Mouse (Mus musculus): Measurements from ENCODE around the gene Pom121l2. TPM values are rescaled to one million over a fixed set of nuclear protein-coding genes. Genes with fewer than 3 reads are reported as not detected.
A peak's percentile ranks its signal among the peaks of the same experiment; 100 is the strongest.

The Pom121l2 gene
- total RNA-seq, 2 experiments from 2014 or later, result not detected

- intact Hi-C loops (cut with DNase I), result no loop called here
- no peak for DNase-seq (ENCODE audit: low spot score in 2 of 2)
These were observed 3.5 kb downstream of the Pom121l2 start for GRCm38 (mm10) chr13:21984486-21984885.

GRCm38 (mm10) chr13:21992550-21992949 is 11.6 kb downstream of the Pom121l2 start:
- no peak for DNase-seq (ENCODE audit: low spot score in 2 of 2)
- intact Hi-C loops (cut with DNase I), result no loop called here

DNA sequence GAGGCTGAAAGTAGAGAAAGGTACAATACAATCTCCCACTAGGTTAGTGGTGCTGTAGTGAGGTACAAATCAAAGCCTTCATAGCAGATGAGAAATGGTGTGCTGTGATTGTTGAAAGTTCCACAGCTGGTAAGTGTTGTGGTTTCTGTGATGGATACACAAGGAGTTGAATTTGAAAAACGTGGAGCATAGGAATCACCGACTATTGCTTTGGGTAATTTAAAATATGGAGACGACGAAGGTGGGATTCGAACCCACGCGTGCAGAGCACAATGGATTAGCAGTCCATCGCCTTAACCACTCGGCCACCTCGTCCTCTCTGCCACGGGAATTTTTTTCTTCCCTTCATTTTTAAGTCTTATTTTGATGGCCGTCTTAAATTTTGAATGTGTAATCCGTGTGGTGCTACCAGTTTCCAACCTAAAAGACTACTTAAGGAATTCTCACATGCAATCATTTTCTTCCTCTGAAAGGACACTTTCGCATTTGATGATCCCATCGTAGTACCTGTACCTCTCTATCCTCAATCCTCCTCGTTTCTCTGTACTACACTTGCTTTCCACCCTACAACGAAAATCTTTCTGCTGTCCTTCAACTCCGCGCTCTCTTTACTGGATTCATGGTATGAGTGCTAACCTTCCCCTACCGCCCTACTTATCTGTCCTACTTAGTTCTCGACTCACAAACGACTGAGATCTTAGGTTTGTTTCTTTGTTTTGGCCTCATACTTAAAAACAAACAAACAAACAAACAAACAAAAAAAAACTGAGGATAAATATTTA is 13.2 kb downstream of the Pom121l2 start:
- intact Hi-C loops (cut with DNase I), result no loop called here
- peak; percentile 24 to 52 for DNase-seq (ENCODE audit: low spot score in 2 of 2)

GRCm38 (mm10) chr13:21994896-21995295 is 13.9 kb downstream of the Pom121l2 start:
- intact Hi-C loops (cut with DNase I), result no loop called here
- no peak for DNase-seq (ENCODE audit: low spot score in 2 of 2)

DNA sequence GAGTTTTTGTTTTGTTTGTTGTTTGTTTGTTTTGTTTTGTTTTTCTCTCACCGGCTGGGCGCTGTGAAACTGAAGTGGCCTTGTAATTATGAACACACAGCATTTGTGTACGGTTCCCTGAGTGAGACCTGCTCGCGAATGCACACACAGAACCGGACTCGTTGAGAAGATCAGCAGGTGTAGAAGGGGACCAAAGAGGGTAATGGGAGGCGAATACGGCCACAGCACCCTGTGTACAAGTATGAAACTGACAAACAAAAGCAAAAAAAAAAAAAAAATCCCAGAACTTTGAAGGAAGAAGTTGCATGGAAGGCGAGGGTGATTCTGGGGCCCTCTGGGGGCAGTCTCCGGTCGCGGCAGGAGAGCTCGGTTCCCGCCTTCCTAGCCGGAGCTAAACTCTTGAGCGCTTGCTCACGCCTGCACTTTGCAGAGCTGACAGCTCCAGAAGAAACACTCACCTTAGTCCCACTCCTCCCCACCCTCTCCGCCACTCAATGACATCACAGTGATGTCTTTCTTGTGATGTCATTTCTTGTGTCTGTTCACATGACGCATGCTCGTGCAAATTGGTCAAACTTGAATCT is 14.4 kb downstream of the Pom121l2 start:
- DNase-seq (ENCODE audit: low spot score in 2 of 2), result peak in 1 of 2 experiments; percentile 12
- intact Hi-C loops (cut with DNase I), result no loop called here

GRCm38 (mm10) chr13:21996101-21996839 is 15.3 kb downstream of the Pom121l2 start:
- intact Hi-C loops (cut with DNase I), result loop anchor here (2.0 kb wide), 1 partner anchor 19 kb away; no protein-coding TSS in a partner anchor
- peak; percentile 13 for DNase-seq (ENCODE audit: low spot score in 2 of 2)

- intact Hi-C loops (cut with DNase I), result loop anchor here (2.0 kb wide), 1 partner anchor 18 kb away; no protein-coding TSS in a partner anchor
- DNase-seq (ENCODE audit: low spot score in 2 of 2), result peak in 1 of 2 experiments; percentile 5
These were observed 15.8 kb downstream of the Pom121l2 start for GRCm38 (mm10) chr13:21996840-21997185.

DNA sequence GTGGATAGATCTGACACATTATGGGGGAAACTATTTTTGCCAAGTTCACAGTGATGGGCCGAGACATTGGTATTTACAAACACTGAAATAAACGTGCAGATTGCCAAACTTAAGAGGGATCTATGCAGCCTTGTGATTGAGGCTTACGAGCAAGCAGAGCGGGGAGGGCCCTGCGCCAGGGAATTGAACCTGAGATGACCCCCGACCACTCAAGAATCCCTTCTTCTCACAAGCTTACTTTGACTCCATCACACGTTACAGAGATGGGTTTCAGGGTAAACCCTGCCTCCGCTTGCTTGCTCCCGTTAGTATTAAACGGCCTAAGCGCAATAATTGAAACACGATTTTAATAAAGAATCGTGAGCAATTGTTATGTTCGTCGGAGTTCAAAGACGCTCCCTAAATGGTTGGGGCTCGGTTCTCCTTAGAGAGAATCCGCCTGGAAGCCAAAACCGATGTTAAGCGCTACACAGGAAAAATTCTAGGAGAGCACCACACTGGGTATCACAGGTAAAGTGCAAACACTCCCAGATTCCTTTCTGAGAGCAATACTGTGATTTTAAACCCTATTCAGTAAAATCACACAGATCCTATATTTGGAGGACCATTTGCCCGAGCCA is 16.3 kb downstream of the Pom121l2 start:
- intact Hi-C loops (cut with DNase I), result loop anchor here (2.0 kb wide), 1 partner anchor 17 kb away; no protein-coding TSS in a partner anchor
- DNase-seq (ENCODE audit: low spot score in 2 of 2), result peak in 1 of 2 experiments; percentile 3

DNA sequence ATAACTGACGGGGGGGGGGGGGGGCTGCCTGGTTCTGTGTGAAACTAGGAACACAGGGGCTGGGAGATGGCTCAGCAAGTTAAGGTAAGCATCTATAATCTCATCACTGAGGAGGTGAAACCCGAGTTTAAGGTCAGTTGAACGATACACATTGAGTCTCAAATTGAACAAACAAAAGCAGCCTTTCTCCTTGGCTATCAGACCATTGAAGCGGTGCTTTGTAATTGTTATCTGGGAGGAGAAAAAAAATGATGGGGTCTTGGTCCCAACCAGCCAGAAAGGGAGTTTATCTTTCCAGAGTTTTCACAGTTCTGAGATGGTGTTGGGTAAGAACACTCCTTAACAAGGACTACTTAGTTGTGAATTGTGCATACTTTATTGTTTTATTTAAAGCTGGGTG is 16.8 kb downstream of the Pom121l2 start:
- intact Hi-C loops (cut with DNase I), result loop anchor here (2.0 kb wide), 1 partner anchor 17 kb away; no protein-coding TSS in a partner anchor
- no peak for DNase-seq (ENCODE audit: low spot score in 2 of 2)

GRCm38 (mm10) chr13:21998412-21998811 is 17.4 kb downstream of the Pom121l2 start:
- no peak for DNase-seq (ENCODE audit: low spot score in 2 of 2)
- intact Hi-C loops (cut with DNase I), result no loop called here

DNA sequence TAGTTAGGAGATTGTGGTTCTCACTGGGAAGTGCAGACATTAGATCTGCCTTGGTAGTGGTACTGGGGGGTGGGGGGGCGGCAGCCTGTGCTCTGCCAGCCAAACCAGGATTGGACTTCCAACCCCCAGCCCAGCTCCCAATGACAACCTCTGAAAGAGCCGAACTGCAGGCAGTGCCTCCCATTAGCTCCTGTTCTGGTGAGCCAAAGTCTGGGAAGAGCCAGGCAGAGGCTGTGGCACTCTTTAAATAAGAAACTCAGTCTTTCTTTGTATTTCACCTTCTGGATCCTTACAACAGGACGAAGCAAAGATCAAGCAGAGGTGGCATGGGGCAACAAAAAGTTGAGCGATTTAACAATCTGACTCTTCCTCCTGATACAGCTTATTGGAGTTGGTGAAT is 18.2 kb downstream of the Pom121l2 start:
- DNase-seq (ENCODE audit: low spot score in 2 of 2), result no peak
- intact Hi-C loops (cut with DNase I), result no loop called here

GRCm38 (mm10) chr13:22001346-22001745 is 20.4 kb downstream of the Pom121l2 start:
- DNase-seq (ENCODE audit: low spot score in 2 of 2), result no peak
- intact Hi-C loops (cut with DNase I), result no loop called here

DNA sequence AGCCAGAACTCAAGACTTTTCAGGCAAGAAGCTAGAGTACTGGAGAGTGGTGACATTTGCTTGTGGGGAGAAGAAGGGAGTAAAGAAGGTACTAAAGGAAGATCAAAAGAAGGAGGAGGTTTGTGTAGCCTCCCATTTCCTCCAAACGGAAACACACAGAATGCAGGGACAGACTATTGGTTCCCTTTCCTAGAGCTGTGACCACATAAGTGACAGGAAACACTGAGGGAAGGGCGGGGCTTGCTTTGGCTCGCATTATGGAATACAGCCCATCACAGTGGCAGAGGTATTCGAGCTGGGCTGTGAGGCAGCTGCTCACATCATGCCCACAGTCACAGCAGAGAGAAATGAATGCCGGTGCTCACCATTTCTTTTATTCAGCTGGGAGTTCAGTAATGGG is 20.8 kb downstream of the Pom121l2 start:
- intact Hi-C loops (cut with DNase I), result no loop called here
- DNase-seq (ENCODE audit: low spot score in 2 of 2), result no peak

GRCm38 (mm10) chr13:22005605-22006333 is 24.8 kb downstream of the Pom121l2 start:
- intact Hi-C loops (cut with DNase I), result loop anchor here (5.0 kb wide), 1 partner anchor 88 kb away; no protein-coding TSS in a partner anchor
- peak; percentile 30 to 44 for DNase-seq (ENCODE audit: low spot score in 2 of 2)

GRCm38 (mm10) chr13:22006334-22007120 is 25.5 kb downstream of the Pom121l2 start:
- intact Hi-C loops (cut with DNase I), result loop anchor here (5.0 kb wide), 1 partner anchor 89 kb away; no protein-coding TSS in a partner anchor
- peak in 1 of 2 experiments; percentile 9 for DNase-seq (ENCODE audit: low spot score in 2 of 2)

- intact Hi-C loops (cut with DNase I), result loop anchor here (5.0 kb wide), 1 partner anchor 90 kb away; no protein-coding TSS in a partner anchor
- no peak for DNase-seq (ENCODE audit: low spot score in 2 of 2)
These were observed 26.1 kb downstream of the Pom121l2 start for GRCm38 (mm10) chr13:22007121-22007510.

- DNase-seq (ENCODE audit: low spot score in 2 of 2), result no peak
- intact Hi-C loops (cut with DNase I), result loop anchor here (5.0 kb wide), 1 partner anchor 91 kb away; no protein-coding TSS in a partner anchor
These were observed 26.9 kb downstream of the Pom121l2 start for GRCm38 (mm10) chr13:22007872-22008271.

DNA sequence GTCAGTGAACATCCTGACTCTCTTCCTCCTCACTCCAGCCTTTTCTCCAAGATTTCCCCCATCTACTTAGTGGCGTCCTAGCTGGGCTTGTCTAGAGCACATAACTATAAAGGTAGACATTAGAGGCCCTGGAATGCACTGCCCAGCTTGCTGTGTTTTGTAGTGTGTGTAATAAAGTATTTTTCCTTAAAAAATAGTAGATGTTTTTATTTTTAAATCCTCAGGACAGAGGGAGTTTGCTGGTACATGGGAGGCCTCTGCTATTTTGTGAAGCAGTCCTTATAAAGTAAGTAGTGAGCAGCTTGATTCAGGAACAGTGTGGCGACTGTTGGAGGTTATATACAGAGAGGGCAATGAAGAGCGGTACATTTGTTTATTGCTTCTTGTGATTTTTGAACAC is 27.7 kb downstream of the Pom121l2 start:
- intact Hi-C loops (cut with DNase I), result loop anchor here (5.0 kb wide), 1 partner anchor 91 kb away; no protein-coding TSS in a partner anchor
- no peak for DNase-seq (ENCODE audit: low spot score in 2 of 2)

Data from left cerebral cortex, postnatal 25 days (tissue).